Mouse (Mus musculus): ENCODE data around the gene Hydin.

DNA sequence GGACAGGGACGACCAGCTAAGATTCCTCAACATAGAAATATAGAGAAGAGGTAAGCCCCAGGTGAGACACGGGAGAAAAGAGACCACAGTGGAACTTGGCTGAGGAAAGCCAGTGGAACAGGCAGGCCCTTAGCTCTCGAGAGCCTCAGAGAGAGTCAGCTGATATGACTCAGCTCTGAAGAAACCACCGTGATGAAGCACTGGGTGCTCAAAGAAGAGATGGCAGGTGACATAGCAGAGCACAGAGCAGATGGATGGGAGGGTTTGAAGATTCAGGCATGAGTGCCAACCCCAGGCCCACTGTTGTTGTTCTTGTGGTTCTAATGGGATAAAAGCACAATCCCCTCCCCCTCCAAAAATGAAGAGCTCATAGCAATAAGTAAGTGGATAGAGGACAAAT is 190.6 kb downstream of the Hydin start:
- TF ChIP-seq CTCF (IDR thresholded peaks at IDR 0.05) (no peak), POLR2A (IDR thresholded peaks at IDR 0.05; ENCODE audit: insufficient read depth, low read depth, low read length) (no peak)
